Mouse (Mus musculus) stomach, embryonic 15.5 days (tissue): ENCODE measurements around the gene Eif3j1. TPM values are rescaled to one million over a fixed set of nuclear protein-coding genes. Genes with fewer than 3 reads are reported as not detected.
A peak's percentile ranks its signal among the peaks of the same experiment; 100 is the strongest.
"Not testable (repeated sequence)": the region's sequence is repeated elsewhere in the genome, so short reads cannot be mapped to it uniquely, and the experiment has no call there.

Experiments used
- ATAC-seq: fragments of 200-750 bp; cut with Nextera tagmentation; 2 replicates; pipeline ENCODE4 v1.8.0; 2017; ENCODE audit warnings: low read depth, moderate number of reproducible peaks, moderate TSS enrichment; ENCODE audit not compliant: insufficient read depth, low FRiP score
- H3K27ac ChIP-seq: fragments of 300-500 bp; sonication (generic); 2 replicates; pipeline ENCODE4 v1.5.1; 2015; ENCODE audit warnings: mild to moderate bottlenecking, inconsistent platforms
- H3K27me3 ChIP-seq: fragments of 300-500 bp; sonication (generic); replicated peaks from 2 replicates; pipeline ENCODE4 v1.6.1; 2015; ENCODE audit warnings: inconsistent platforms
- H3K36me3 ChIP-seq: fragments of 300-500 bp; sonication (generic); 2 replicates; pipeline ENCODE4 v1.6.1; 2015; ENCODE audit warnings: inconsistent platforms
- H3K4me1 ChIP-seq: fragments of 300-500 bp; sonication (generic); 2 replicates; pipeline ENCODE4 v1.6.1; 2015; ENCODE audit warnings: inconsistent platforms
- H3K4me2 ChIP-seq: fragments of 300-500 bp; sonication (generic); 2 replicates; pipeline ENCODE4 v1.6.1; 2015; ENCODE audit warnings: mild to moderate bottlenecking, inconsistent platforms
- H3K4me3 ChIP-seq: fragments of 300-500 bp; sonication (generic); replicated peaks from 2 replicates; pipeline ENCODE4 v1.5.1; 2015; ENCODE audit warnings: inconsistent platforms
- H3K9ac ChIP-seq: fragments of 300-500 bp; sonication (generic); 2 replicates; pipeline ENCODE4 v1.6.1; 2015; ENCODE audit warnings: inconsistent platforms
- H3K9me3 ChIP-seq: fragments of 300-500 bp; sonication (generic); 2 replicates; pipeline ENCODE4 v1.6.1; 2016; ENCODE audit warnings: inconsistent platforms
- WGBS: fragments of 180-500 bp; shearing (Covaris S2); methylation state at CpG from one replicate; pipeline ENCODE4 v1.1.7; 2015; 5-methylcytosine and 5-hydroxymethylcytosine counted together
- polyA plus RNA-seq: library from polyadenylated mRNA; unstranded; fragments of >200 nt; fragmentation: Nextera tagmentation; extraction: Ambion mirVana; gene quantifications from 2 replicates; pipeline ENCODE4 v1.2.1, GENCODE M21; 2015

The Eif3j1 gene
- polyA plus RNA-seq: 11.4 and 12.1 TPM in 2 replicates

- peak; percentile 99 for ATAC-seq
- peak within 1 kb of the TSS; percentile 82 for H3K4me3 ChIP-seq
- H3K4me1 ChIP-seq: no peaks in the 10 kb centered on the region
- H3K4me2 ChIP-seq: peak within 1 kb of the TSS; percentile 56
- peak within 1 kb of the TSS; percentile 93 for H3K27ac ChIP-seq
- no peaks in the 10 kb centered on the region for H3K9me3 ChIP-seq
- H3K27me3 ChIP-seq: no peaks in the 10 kb centered on the region
- under 1% methylated on average over 64 of the region's 67 CpGs for WGBS
- H3K9ac ChIP-seq: peak within 1 kb of the TSS; percentile 77
- 0 out of 2 replicates have a peak, but pooled peaks cover 3% of the 10 kb centered on the region for H3K36me3 ChIP-seq
These were observed at the start of gene Eif3j1 for GRCm38 (mm10) chr2:122027862-122028755. Gene Eif3j1 (plus strand): TSS chr2:122028546.

- Histone ChIP-seq H3K36me3 (no peaks in the 10 kb centered on the region; the same call in 1 of the 2 replicates), H3K27ac (no peak overlapping the region), H3K4me3 (no peak overlapping the region), H3K4me1 (no peaks in the 10 kb centered on the region), H3K9ac (no peak overlapping the region), H3K27me3 (no peaks in the 10 kb centered on the region), H3K4me2 (no peak overlapping the region), H3K9me3 (no peaks in the 10 kb centered on the region)
- ATAC-seq: no peak
- 92% methylated on average over 1 of the region's 1 CpGs for WGBS
These were observed 32.6 kb upstream of the Eif3j1 start for GRCm38 (mm10) chr2:121995738-121996137.

- Histone ChIP-seq H3K9ac (no peak overlapping the region), H3K4me1 (no peaks in the 10 kb centered on the region), H3K27me3 (no peaks in the 10 kb centered on the region), H3K4me2 (no peak overlapping the region), H3K36me3 (peaks cover 6% of the 10 kb centered on the region; the same call in 1 of the 2 replicates), H3K4me3 (no peak overlapping the region), H3K9me3 (no peaks in the 10 kb centered on the region), H3K27ac (no peak overlapping the region)
- ATAC-seq: no peak
- 91% methylated on average over 3 of the region's 3 CpGs for WGBS
These were observed 19.5 kb upstream of the Eif3j1 start for GRCm38 (mm10) chr2:122008832-122009231.

- H3K9ac ChIP-seq: no peak overlapping the region
- H3K4me1 ChIP-seq: no peaks in the 10 kb centered on the region
- no peak overlapping the region for H3K4me3 ChIP-seq
- H3K4me2 ChIP-seq: no peak overlapping the region
- no peaks in the 10 kb centered on the region for H3K27me3 ChIP-seq
- H3K9me3 ChIP-seq: no peaks in the 10 kb centered on the region
- 83% methylated on average over 7 of the region's 7 CpGs for WGBS
- ATAC-seq: no peak
- no peak overlapping the region for H3K27ac ChIP-seq
- H3K36me3 ChIP-seq: peaks cover 6% of the 10 kb centered on the region; the same call in 1 of the 2 replicates
These were observed 16.9 kb upstream of the Eif3j1 start for GRCm38 (mm10) chr2:122011441-122011840.

GRCm38 (mm10) chr2:122018705-122019104 is 9.6 kb upstream of the Eif3j1 start:
- H3K36me3 ChIP-seq: no peaks in the 10 kb centered on the region
- H3K9ac ChIP-seq: no peak overlapping the region
- H3K27me3 ChIP-seq: no peaks in the 10 kb centered on the region
- WGBS: 20% methylated on average over 1 of the region's 1 CpGs
- no peak overlapping the region for H3K27ac ChIP-seq
- no peaks in the 10 kb centered on the region for H3K4me1 ChIP-seq
- no peak overlapping the region for H3K4me3 ChIP-seq
- no peak overlapping the region for H3K4me2 ChIP-seq
- H3K9me3 ChIP-seq: no peaks in the 10 kb centered on the region
- ATAC-seq: no peak

GRCm38 (mm10) chr2:122022284-122022683 is 6.1 kb upstream of the Eif3j1 start:
- H3K4me1 ChIP-seq: no peaks in the 10 kb centered on the region
- H3K27me3 ChIP-seq: no peaks in the 10 kb centered on the region
- WGBS: 82% methylated on average over 2 of the region's 2 CpGs
- no peaks in the 10 kb centered on the region for H3K9me3 ChIP-seq
- no peak overlapping the region for H3K9ac ChIP-seq
- H3K27ac ChIP-seq: no peak overlapping the region
- no peaks in the 10 kb centered on the region for H3K36me3 ChIP-seq
- H3K4me2 ChIP-seq: no peak overlapping the region
- no peak for ATAC-seq
- no peak overlapping the region for H3K4me3 ChIP-seq

- H3K36me3 ChIP-seq, H3K27me3 ChIP-seq, H3K9ac ChIP-seq, H3K4me3 ChIP-seq, H3K4me1 ChIP-seq, H3K9me3 ChIP-seq, H3K27ac ChIP-seq, ATAC-seq: not testable (repeated sequence)
- 89% methylated on average over 10 of the region's 10 CpGs for WGBS
- 0 out of 2 replicates have a peak overlapping the region, but pooled peaks have one; percentile 56 for H3K4me2 ChIP-seq
These were observed 1.3 kb upstream of the Eif3j1 start for GRCm38 (mm10) chr2:122027091-122027490.

GRCm38 (mm10) chr2:122028756-122029700 is 682 bp downstream of the Eif3j1 start:
- H3K4me1 ChIP-seq: no peaks in the 10 kb centered on the region
- no peaks in the 10 kb centered on the region for H3K9me3 ChIP-seq
- H3K4me2 ChIP-seq: peak overlapping the region; percentile 56
- WGBS: under 1% methylated on average over 69 of the region's 71 CpGs
- no peaks in the 10 kb centered on the region for H3K27me3 ChIP-seq
- 0 out of 2 replicates have a peak, but pooled peaks cover 3% of the 10 kb centered on the region for H3K36me3 ChIP-seq
- H3K27ac ChIP-seq: peak overlapping the region; percentile 93
- H3K4me3 ChIP-seq: peak overlapping the region; percentile 82
- H3K9ac ChIP-seq: peak overlapping the region; percentile 77
- peak; percentile 53 for ATAC-seq

- peaks cover 7% of the 10 kb centered on the region; the same call in 1 of the 2 replicates for H3K36me3 ChIP-seq
- no peak overlapping the region for H3K4me3 ChIP-seq
- no peaks in the 10 kb centered on the region for H3K4me1 ChIP-seq
- H3K9me3 ChIP-seq: no peaks in the 10 kb centered on the region
- ATAC-seq: no peak
- no peak overlapping the region for H3K27ac ChIP-seq
- H3K4me2 ChIP-seq: no peak overlapping the region
- no peak overlapping the region for H3K9ac ChIP-seq
- no peaks in the 10 kb centered on the region for H3K27me3 ChIP-seq
- WGBS: 82% methylated on average over 5 of the region's 6 CpGs
These were observed 3.6 kb downstream of the Eif3j1 start for GRCm38 (mm10) chr2:122031970-122032369.

GRCm38 (mm10) chr2:122036064-122036463 is 7.7 kb downstream of the Eif3j1 start:
- Histone ChIP-seq H3K27me3 (no peaks in the 10 kb centered on the region), H3K9me3 (no peaks in the 10 kb centered on the region), H3K36me3 (peaks cover 11% of the 10 kb centered on the region), H3K9ac (no peak overlapping the region), H3K27ac (no peak overlapping the region), H3K4me1 (no peaks in the 10 kb centered on the region), H3K4me3 (no peak overlapping the region), H3K4me2 (no peak overlapping the region)
- ATAC-seq: peak; percentile 35; the same call in 1 of the 2 replicates
- 81% methylated on average over 3 of the region's 3 CpGs for WGBS

GRCm38 (mm10) chr2:122043926-122044325 is 15.6 kb downstream of the Eif3j1 start:
- H3K27ac ChIP-seq: no peak overlapping the region
- ATAC-seq: no peak
- no peaks in the 10 kb centered on the region for H3K9me3 ChIP-seq
- no peak overlapping the region for H3K9ac ChIP-seq
- no peaks in the 10 kb centered on the region for H3K4me1 ChIP-seq
- H3K4me3 ChIP-seq: no peak overlapping the region
- H3K4me2 ChIP-seq: no peak overlapping the region
- H3K27me3 ChIP-seq: no peaks in the 10 kb centered on the region
- peaks cover 17% of the 10 kb centered on the region; the same call in 1 of the 2 replicates for H3K36me3 ChIP-seq
